In genomic region chr12:35995799-35996198, GRCm38 (mm10) we compare ENCODE assay signal across 9 mouse cellular contexts. TPM values are rescaled to one million over a fixed set of nuclear protein-coding genes. Genes with fewer than 3 reads are reported as not detected.
DNase-seq lines count a peak whose midpoint lies in the region; ATAC-seq lines count a peak whose summit lies in the region.
"Had no signal": no experiment of that assay in that cellular context is flagged by ENCODE, and none has a peak within 500 bp of the region (broad histone marks: within the 10 kb centered on the region; RNA-seq: fewer than 3 reads in every experiment).

No protein-coding gene starts in this region.

- no peak overlapping the region for H3K4me2 ChIP-seq in embryonic facial prominence, embryonic 12.5 days (replicated peaks)
- H3K4me2 ChIP-seq in intestine, embryonic 16.5 days (ENCODE audit: low read depth, low read length) = no peak overlapping the region
- H3K4me2 ChIP-seq: limb, embryonic 13.5 days had no signal

- H3K4me1 ChIP-seq in embryonic facial prominence, embryonic 12.5 days = no peaks in the 10 kb centered on the region
- H3K4me1 ChIP-seq in intestine, embryonic 16.5 days (ENCODE audit: control insufficient read depth, insufficient read depth, low read length) = peaks cover 2% of the 10 kb centered on the region; the same call in 1 of the 2 replicates

- no peak overlapping the region for H3K9ac ChIP-seq in embryonic facial prominence, embryonic 12.5 days
- H3K9ac ChIP-seq in intestine, embryonic 16.5 days (ENCODE audit: low read depth, low read length) = no peak overlapping the region
- H3K9ac ChIP-seq: limb, embryonic 13.5 days had no signal

- no peak overlapping the region for H3K4me3 ChIP-seq in embryonic facial prominence, embryonic 12.5 days
- H3K4me3 ChIP-seq in intestine, embryonic 16.5 days (ENCODE audit: low read length) = no peak overlapping the region
- H3K4me3 ChIP-seq: limb, embryonic 13.5 days had no signal

- no peaks in the 10 kb centered on the region for H3K36me3 ChIP-seq in embryonic facial prominence, embryonic 12.5 days
- H3K36me3 ChIP-seq in intestine, embryonic 16.5 days (ENCODE audit: control insufficient read depth, insufficient read depth, low read length) = no peaks in the 10 kb centered on the region
- H3K36me3 ChIP-seq in splenic B cell, adult 2 months (ENCODE audit: control insufficient read depth, insufficient read depth, low read length, poor library complexity, severe bottlenecking) = no peaks in the 10 kb centered on the region
- H3K36me3 ChIP-seq: limb, embryonic 13.5 days had no signal

- no peaks in the 10 kb centered on the region for H3K27me3 ChIP-seq in embryonic facial prominence, embryonic 12.5 days
- no peaks in the 10 kb centered on the region for H3K27me3 ChIP-seq in intestine, embryonic 16.5 days (replicated peaks; ENCODE audit: control insufficient read depth, insufficient read depth, low read length)
- no peaks in the 10 kb centered on the region for H3K27me3 ChIP-seq in splenic B cell, adult 2 months (ENCODE audit: control insufficient read depth, insufficient read depth, low read length, poor library complexity, severe bottlenecking)
- H3K27me3 ChIP-seq: limb, embryonic 13.5 days had no signal

- H3K9me3 ChIP-seq in embryonic facial prominence, embryonic 12.5 days = no peaks in the 10 kb centered on the region
- no peaks in the 10 kb centered on the region for H3K9me3 ChIP-seq in intestine, embryonic 16.5 days (ENCODE audit: control insufficient read depth, low read length)
- H3K9me3 ChIP-seq: limb, embryonic 13.5 days had no signal

- peak; percentile 50 for ATAC-seq in activated CD4-positive, CD25-positive, alpha-beta regulatory T cell, adult 4 months
- 0 out of 2 replicates have a peak, but pooled peaks have one; percentile 72 for ATAC-seq in embryonic facial prominence, embryonic 12.5 days (ENCODE audit: insufficient number of reproducible peaks, insufficient read depth, low FRiP score, low TSS enrichment)
- 0 out of 2 replicates have a peak, but pooled peaks have one; percentile 34 for ATAC-seq in intestine, embryonic 16.5 days

- 40% methylated on average over 5 of the region's 5 CpGs for WGBS in embryonic facial prominence, embryonic 12.5 days
- WGBS in intestine, embryonic 16.5 days = 33% methylated on average over 5 of the region's 5 CpGs

- H3K27ac ChIP-seq in embryonic facial prominence, embryonic 12.5 days = no peak overlapping the region
- no peak overlapping the region for H3K27ac ChIP-seq in intestine, embryonic 16.5 days (ENCODE audit: low read length)
- H3K27ac ChIP-seq: limb, embryonic 13.5 days had no signal

- peak; percentile 43 for DNase-seq in layer of hippocampus, adult 11-12 months (ENCODE audit: low spot score)
- DNase-seq in layer of hippocampus, adult 9-11 months = no peak
- peak; percentile 70 for DNase-seq in CD4-positive, CD25-positive, alpha-beta regulatory T cell, adult 2 months (ENCODE audit: low read depth, low spot score)
- DNase-seq in splenic B cell, adult 2 months (ENCODE audit: low read depth, low spot score) = peak; percentile 60
- no peak for DNase-seq in yolk sac, embryonic 10.5 days (ENCODE audit: low spot score)

RNA-seq across cellular contexts. Expression of gene Agr2, which starts 3.1 kb away (rescaled TPM):
- polyA plus RNA-seq in activated CD4-positive, CD25-positive, alpha-beta regulatory T cell, adult 4 months (2017; shearing (Covaris generic)) = not detected
- 0.28 and 0.41 TPM in 2 replicates for polyA plus RNA-seq in embryonic facial prominence, embryonic 12.5 days (2016; fragmentation: Nextera tagmentation; extraction: Ambion mirVana)
- polyA plus RNA-seq in intestine, embryonic 16.5 days (2015; fragmentation: Nextera tagmentation; extraction: Ambion mirVana) = 408 and 430 TPM in 2 replicates

RNA-seq across cellular contexts. Expression of gene Tspan13, which starts 46.5 kb away (rescaled TPM):
- 100 to 1,000 TPM; 175 to 254 TPM for polyA plus RNA-seq in activated CD4-positive, CD25-positive, alpha-beta regulatory T cell, adult 4 months (2017; shearing (Covaris generic))
- polyA plus RNA-seq in embryonic facial prominence, embryonic 12.5 days (2016; fragmentation: Nextera tagmentation; extraction: Ambion mirVana) = 81.3 and 84.3 TPM in 2 replicates
- 151 and 157 TPM in 2 replicates for polyA plus RNA-seq in intestine, embryonic 16.5 days (2015; fragmentation: Nextera tagmentation; extraction: Ambion mirVana)

Comparison
In these comparisons a context has a peak if more than half of its experiments do, and no peak if none do; other contexts are left out.
1. DNase-seq: peak in layer of hippocampus, adult 11-12 months (single experiment), CD4-positive, CD25-positive, alpha-beta regulatory T cell, adult 2 months (single experiment) and splenic B cell, adult 2 months (single experiment); none in layer of hippocampus, adult 9-11 months (single experiment) and yolk sac, embryonic 10.5 days (single experiment).
2. RNA of gene Agr2, which starts 3.1 kb away (polyA plus RNA-seq): 408 to 430 TPM in intestine, embryonic 16.5 days; 0.28 to 0.41 TPM in embryonic facial prominence, embryonic 12.5 days and not detected in activated CD4-positive, CD25-positive, alpha-beta regulatory T cell, adult 4 months; every median in the first group is over 100 times any median in the second.
3. Peak in every context shown above with its lines, with median percentiles within 50 percentile points of each other: ATAC-seq.